Mouse (Mus musculus) right cerebral cortex, postnatal 10 days (tissue): Measurements from ENCODE around the gene Mthfd2l.

Source experiments
- DNase-seq, 2 experiments: peaks; one replicate each; pipeline ENCODE4 v3.0.0; 2021; ENCODE audit warnings: low spot score in 2 of 2

The Mthfd2l gene

GRCm38 (mm10) chr5:90930971-90931851 is at the start of gene Mthfd2l:
TSS of gene Mthfd2l (plus strand) at chr5:90931117.
- DNase-seq: peak; percentile 86 to 87

GRCm38 (mm10) chr5:90881682-90882081 is 49.2 kb upstream of the Mthfd2l start:
- no peak for DNase-seq

GRCm38 (mm10) chr5:90882146-90882545 is 48.8 kb upstream of the Mthfd2l start:
- no peak for DNase-seq

- no peak for DNase-seq
Observed at GRCm38 (mm10) chr5:90884628-90885242, 46.2 kb upstream of the Mthfd2l start.

- DNase-seq: no peak
Observed at GRCm38 (mm10) chr5:90888661-90889060, 42.3 kb upstream of the Mthfd2l start.

GRCm38 (mm10) chr5:90890519-90891463 is 40.1 kb upstream of the Mthfd2l start, which contains the start of gene Cxcl1:
TSS of gene Cxcl1 (plus strand) at chr5:90891241.
- peak; percentile 28 to 36 for DNase-seq

GRCm38 (mm10) chr5:90891464-90891813 is 39.5 kb upstream of the Mthfd2l start:
- no peak for DNase-seq

- DNase-seq: no peak
Observed at GRCm38 (mm10) chr5:90894231-90894630, 36.7 kb upstream of the Mthfd2l start.

- DNase-seq: no peak
Observed at GRCm38 (mm10) chr5:90897429-90897828, 33.5 kb upstream of the Mthfd2l start.

GRCm38 (mm10) chr5:90899308-90899707 is 31.6 kb upstream of the Mthfd2l start:
- no peak for DNase-seq

- peak; percentile 26 to 39 for DNase-seq
Observed at GRCm38 (mm10) chr5:90900147-90900546, 30.8 kb upstream of the Mthfd2l start.

GRCm38 (mm10) chr5:90900688-90901087 is 30.2 kb upstream of the Mthfd2l start:
- no peak for DNase-seq

GRCm38 (mm10) chr5:90902380-90903260 is 28.3 kb upstream of the Mthfd2l start:
- DNase-seq: no peak

- DNase-seq: peak in 1 of 2 experiments; percentile 19
Observed at GRCm38 (mm10) chr5:90903339-90904020, 27.4 kb upstream of the Mthfd2l start, which contains the start of gene Cxcl2. TSS of gene Cxcl2 (plus strand) at chr5:90903871.

GRCm38 (mm10) chr5:90908983-90909382 is 21.9 kb upstream of the Mthfd2l start:
- peak; percentile 70 to 81 for DNase-seq

GRCm38 (mm10) chr5:90919495-90919894 is 11.4 kb upstream of the Mthfd2l start:
- no peak for DNase-seq

GRCm38 (mm10) chr5:90922958-90923357 is 8.0 kb upstream of the Mthfd2l start:
- no peak for DNase-seq

- no peak for DNase-seq
Observed at GRCm38 (mm10) chr5:90930546-90930945, 371 bp upstream of the Mthfd2l start.

GRCm38 (mm10) chr5:90931911-90932310 is 994 bp downstream of the Mthfd2l start:
- no peak for DNase-seq

- DNase-seq: no peak
Observed at GRCm38 (mm10) chr5:90936706-90937105, 5.8 kb downstream of the Mthfd2l start.
